Mouse (Mus musculus) forebrain, embryonic 16.5 days (tissue): ENCODE data around the gene Cit. TPM values are rescaled to one million over a fixed set of nuclear protein-coding genes. Genes with fewer than 3 reads are reported as not detected.

ENCODE experiments used
- ATAC-seq: fragments of 200-750 bp; cut with Nextera tagmentation; 2 replicates; pipeline ENCODE4 v1.8.0; 2017; ENCODE audit warnings: mild to moderate bottlenecking, moderate library complexity
- H3K27ac ChIP-seq: fragments of 300-500 bp; sonication (generic); 2 replicates; pipeline ENCODE4 v1.5.1; 2014; ENCODE audit warnings: low read length, control low read depth
- H3K27me3 ChIP-seq: fragments of 300-500 bp; sonication (generic); replicated peaks from 2 replicates; pipeline ENCODE4 v1.6.1; 2014; ENCODE audit warnings: low read length; ENCODE audit not compliant: control insufficient read depth, insufficient read depth
- H3K36me3 ChIP-seq: fragments of 300-500 bp; sonication (generic); 2 replicates; pipeline ENCODE4 v1.6.1; 2014; ENCODE audit not compliant: control insufficient read depth, insufficient read depth
- H3K4me1 ChIP-seq: fragments of 300-500 bp; sonication (generic); replicated peaks from 2 replicates; pipeline ENCODE4 v1.6.1; 2014; ENCODE audit warnings: low read length; ENCODE audit not compliant: control insufficient read depth, insufficient read depth
- H3K4me2 ChIP-seq: fragments of 300-500 bp; sonication (generic); 2 replicates; pipeline ENCODE4 v1.6.1; 2014; ENCODE audit warnings: mild to moderate bottlenecking, low read length, control low read depth
- H3K4me3 ChIP-seq: fragments of 300-500 bp; sonication (generic); replicated peaks from 2 replicates; pipeline ENCODE4 v1.5.1; 2014; ENCODE audit warnings: mild to moderate bottlenecking, low read length, control low read depth
- H3K9ac ChIP-seq: fragments of 300-500 bp; sonication (generic); replicated peaks from 2 replicates; pipeline ENCODE4 v1.6.1; 2014; ENCODE audit warnings: low read depth, low read length, control low read depth
- H3K9me3 ChIP-seq: fragments of 300-500 bp; sonication (generic); 2 replicates; pipeline ENCODE4 v1.6.1; 2016; ENCODE audit warnings: low read length; ENCODE audit not compliant: control insufficient read depth
- WGBS: fragments of 180-500 bp; shearing (Covaris S2); extraction: QIAGEN DNeasy Blood & Tissue Kit; methylation state at CpG from one replicate; pipeline ENCODE4 v1.1.7; 2014; 5-methylcytosine and 5-hydroxymethylcytosine counted together
- polyA plus RNA-seq: library from polyadenylated mRNA; unstranded; fragments of >200 nt; fragmentation: Nextera tagmentation; extraction: Ambion mirVana; gene quantifications from 2 replicates; pipeline ENCODE4 v1.2.1, GENCODE M21; 2015

Cit gene
- polyA plus RNA-seq, 1 experiment from 2014 or later = 21.0 TPM

DNA sequence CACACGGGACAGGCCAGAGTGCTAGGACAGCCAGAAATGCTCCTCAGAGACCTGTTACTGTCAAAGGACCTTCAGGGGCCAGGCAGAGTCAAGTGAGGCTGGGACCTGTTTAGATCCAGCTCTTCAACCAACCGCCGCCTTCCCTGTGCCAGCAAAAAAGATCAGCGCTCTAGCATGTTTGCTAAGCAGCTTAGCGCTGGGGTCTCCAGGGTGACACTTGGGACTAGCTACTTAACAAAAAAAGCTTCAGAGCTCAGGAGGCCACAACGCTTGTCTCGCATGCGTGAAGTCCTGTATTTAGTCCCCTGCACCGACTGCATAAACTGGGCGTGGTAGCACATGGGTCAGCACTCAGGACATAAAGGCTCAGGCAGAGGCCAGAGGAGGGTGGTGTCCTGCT, 16.9 kb downstream of the Cit start:
- no peak overlapping the region for H3K4me2 ChIP-seq
- no peak overlapping the region for H3K4me3 ChIP-seq
- 90% methylated on average over 10 of the region's 10 CpGs for WGBS
- no peak overlapping the region for H3K27ac ChIP-seq
- no peak for ATAC-seq
- no peaks in the 10 kb centered on the region for H3K27me3 ChIP-seq
- no peaks in the 10 kb centered on the region for H3K9me3 ChIP-seq
- H3K9ac ChIP-seq = no peak overlapping the region
- peaks cover 3% of the 10 kb centered on the region; the same call in 1 of the 2 replicates for H3K4me1 ChIP-seq
- no peaks in the 10 kb centered on the region for H3K36me3 ChIP-seq

DNA sequence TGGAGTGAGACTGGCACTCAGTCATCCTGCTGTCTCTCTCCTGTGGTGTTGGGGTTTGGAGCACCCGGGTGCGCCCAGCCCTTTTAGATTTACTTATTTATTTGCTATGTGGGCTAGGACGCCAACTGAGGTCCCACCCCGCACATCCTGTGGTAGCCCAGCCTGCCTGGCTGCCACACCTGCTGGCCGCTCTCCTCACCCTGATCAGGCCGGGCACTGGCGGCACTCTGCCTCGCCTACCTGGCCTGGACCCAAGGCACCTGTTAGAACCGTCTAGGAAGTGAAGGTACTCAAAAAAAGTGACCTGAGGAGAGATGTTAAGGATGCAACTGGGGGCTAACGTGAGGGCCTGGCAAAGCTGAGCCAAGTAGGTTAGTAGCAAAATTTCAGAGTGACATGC, 17.4 kb downstream of the Cit start:
- Histone ChIP-seq H3K4me3 (no peak overlapping the region), H3K27ac (no peak overlapping the region), H3K4me1 (peaks cover 3% of the 10 kb centered on the region; the same call in 1 of the 2 replicates), H3K4me2 (no peak overlapping the region), H3K9ac (no peak overlapping the region), H3K27me3 (no peaks in the 10 kb centered on the region), H3K9me3 (no peaks in the 10 kb centered on the region), H3K36me3 (no peaks in the 10 kb centered on the region)
- WGBS = 91% methylated on average over 10 of the region's 10 CpGs
- no peak for ATAC-seq

DNA sequence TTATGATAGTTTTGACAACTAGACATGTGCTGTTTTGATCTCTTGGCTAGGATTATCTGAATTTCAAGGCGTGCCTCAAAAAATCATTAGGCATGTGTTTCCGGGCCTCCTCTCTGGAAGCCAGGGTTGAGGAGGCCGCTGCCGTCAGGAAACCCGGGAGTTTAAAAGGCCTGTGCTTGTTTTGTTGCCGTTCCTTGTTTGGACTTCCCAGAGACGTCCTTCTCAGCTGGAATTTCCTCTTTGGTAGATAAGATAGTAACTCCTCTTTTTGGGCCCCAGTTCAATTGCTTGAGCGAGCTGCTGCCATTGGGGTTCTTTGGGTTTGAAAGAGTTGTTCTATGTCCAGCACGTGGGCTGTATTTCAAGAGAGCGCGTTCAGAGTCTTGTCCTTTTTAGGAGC, 21.2 kb downstream of the Cit start:
- no peak for ATAC-seq
- Histone ChIP-seq H3K4me1 (peaks cover 4% of the 10 kb centered on the region; the same call in 1 of the 2 replicates), H3K36me3 (no peaks in the 10 kb centered on the region), H3K4me3 (no peak overlapping the region), H3K9me3 (no peaks in the 10 kb centered on the region), H3K4me2 (no peak overlapping the region), H3K27me3 (no peaks in the 10 kb centered on the region), H3K27ac (no peak overlapping the region), H3K9ac (no peak overlapping the region)
- WGBS = 73% methylated on average over 11 of the region's 11 CpGs

DNA sequence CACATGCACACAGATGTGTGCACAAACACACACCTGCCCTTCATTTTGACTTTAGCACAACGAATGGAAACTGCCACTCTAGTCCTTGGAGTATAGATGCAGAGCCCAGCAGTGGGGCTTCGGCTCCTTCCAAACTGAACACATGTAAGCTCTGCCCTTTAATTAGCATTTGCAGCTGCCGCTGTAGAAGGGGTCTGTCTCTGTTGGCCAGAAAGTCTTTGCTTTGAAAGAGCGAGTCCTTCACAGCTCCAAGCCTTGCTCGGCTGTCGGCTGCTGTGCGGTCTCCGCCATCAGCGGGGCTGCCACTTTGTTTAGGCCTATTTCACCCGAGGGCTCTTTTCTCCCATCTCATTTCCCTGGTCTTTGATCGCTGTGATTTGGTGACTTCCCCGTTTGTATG, 23.5 kb downstream of the Cit start:
- no peak for ATAC-seq
- 49% methylated on average over 12 of the region's 12 CpGs for WGBS
- Histone ChIP-seq H3K27me3 (no peaks in the 10 kb centered on the region), H3K36me3 (no peaks in the 10 kb centered on the region), H3K4me3 (no peak overlapping the region), H3K4me2 (no peak overlapping the region), H3K9me3 (no peaks in the 10 kb centered on the region), H3K4me1 (peaks cover 4% of the 10 kb centered on the region; the same call in 1 of the 2 replicates), H3K9ac (no peak overlapping the region), H3K27ac (no peak overlapping the region)

DNA sequence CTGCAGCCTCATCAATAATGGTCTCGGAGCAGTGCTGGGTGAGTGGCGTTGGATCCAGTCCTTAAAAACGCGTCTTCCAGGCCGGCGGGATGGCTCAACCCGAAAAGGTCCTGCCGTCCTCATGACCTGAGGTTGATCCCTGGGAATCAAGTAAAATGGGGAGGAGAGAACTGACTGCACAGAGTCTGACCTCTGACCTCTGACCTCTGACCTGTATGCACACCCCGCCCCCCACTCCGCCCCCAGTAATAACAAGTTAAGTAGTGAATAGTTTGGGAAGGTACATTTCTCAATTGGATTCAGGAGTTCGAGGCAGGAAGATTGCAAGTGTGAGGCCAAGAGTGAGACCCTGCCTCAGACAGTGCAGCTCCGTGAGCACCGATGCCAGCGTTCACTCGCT, 24.1 kb downstream of the Cit start:
- H3K4me1 ChIP-seq = peaks cover 4% of the 10 kb centered on the region; the same call in 1 of the 2 replicates
- no peak overlapping the region for H3K4me2 ChIP-seq
- 90% methylated on average over 15 of the region's 15 CpGs for WGBS
- ATAC-seq = no peak
- H3K27ac ChIP-seq = no peak overlapping the region
- no peaks in the 10 kb centered on the region for H3K27me3 ChIP-seq
- no peaks in the 10 kb centered on the region for H3K9me3 ChIP-seq
- no peak overlapping the region for H3K4me3 ChIP-seq
- no peak overlapping the region for H3K9ac ChIP-seq
- H3K36me3 ChIP-seq = no peaks in the 10 kb centered on the region

DNA sequence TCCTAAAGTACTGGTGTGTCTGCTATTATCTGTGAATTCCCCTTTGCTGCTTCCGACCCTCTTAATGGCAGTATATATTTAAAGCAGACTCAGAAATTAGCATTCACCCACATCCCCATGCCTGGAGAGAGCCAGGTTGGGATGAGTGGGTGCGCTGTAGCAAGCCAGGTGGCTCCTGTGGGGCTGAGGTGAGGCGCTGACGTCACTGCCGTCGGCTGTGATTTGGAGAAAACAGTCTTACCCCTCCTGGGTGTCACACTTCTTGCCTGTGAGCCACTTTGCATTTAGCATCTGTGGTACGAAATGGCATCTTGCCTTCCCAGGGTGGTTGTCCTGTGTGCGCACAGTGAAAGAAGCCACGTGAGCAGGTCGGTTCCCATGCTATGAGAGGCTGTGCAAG, 26.1 kb downstream of the Cit start:
- peaks cover 4% of the 10 kb centered on the region; the same call in 1 of the 2 replicates for H3K4me1 ChIP-seq
- H3K4me3 ChIP-seq = no peak overlapping the region
- H3K9me3 ChIP-seq = no peaks in the 10 kb centered on the region
- no peak overlapping the region for H3K9ac ChIP-seq
- ATAC-seq = no peak
- no peak overlapping the region for H3K4me2 ChIP-seq
- H3K27ac ChIP-seq = no peak overlapping the region
- WGBS = 92% methylated on average over 10 of the region's 10 CpGs
- H3K27me3 ChIP-seq = no peaks in the 10 kb centered on the region
- no peaks in the 10 kb centered on the region for H3K36me3 ChIP-seq

DNA sequence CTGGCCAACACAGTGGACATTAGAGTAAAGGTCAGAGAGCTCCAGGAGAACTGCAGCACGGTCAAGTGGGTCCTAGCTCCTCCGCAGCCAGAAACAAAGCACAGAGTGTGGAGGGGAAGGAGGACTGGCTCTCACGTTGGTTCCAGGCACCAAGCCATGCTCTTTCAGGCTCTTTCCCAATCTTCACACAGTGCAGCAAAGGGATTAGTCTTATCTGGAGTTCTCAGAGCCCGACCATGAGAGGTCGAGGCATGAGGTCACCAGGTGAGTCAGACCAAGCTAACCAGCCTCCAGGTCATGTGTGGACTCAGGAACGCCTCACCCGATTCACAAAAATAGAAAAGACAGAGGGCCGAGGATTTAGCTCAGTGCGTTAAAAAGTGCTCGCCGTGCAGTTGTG, 27.0 kb downstream of the Cit start:
- WGBS = 89% methylated on average over 11 of the region's 11 CpGs
- ATAC-seq = no peak
- no peak overlapping the region for H3K4me2 ChIP-seq
- no peak overlapping the region for H3K9ac ChIP-seq
- no peak overlapping the region for H3K27ac ChIP-seq
- peaks cover 4% of the 10 kb centered on the region; the same call in 1 of the 2 replicates for H3K4me1 ChIP-seq
- H3K27me3 ChIP-seq = no peaks in the 10 kb centered on the region
- no peak overlapping the region for H3K4me3 ChIP-seq
- no peaks in the 10 kb centered on the region for H3K36me3 ChIP-seq
- H3K9me3 ChIP-seq = no peaks in the 10 kb centered on the region

DNA sequence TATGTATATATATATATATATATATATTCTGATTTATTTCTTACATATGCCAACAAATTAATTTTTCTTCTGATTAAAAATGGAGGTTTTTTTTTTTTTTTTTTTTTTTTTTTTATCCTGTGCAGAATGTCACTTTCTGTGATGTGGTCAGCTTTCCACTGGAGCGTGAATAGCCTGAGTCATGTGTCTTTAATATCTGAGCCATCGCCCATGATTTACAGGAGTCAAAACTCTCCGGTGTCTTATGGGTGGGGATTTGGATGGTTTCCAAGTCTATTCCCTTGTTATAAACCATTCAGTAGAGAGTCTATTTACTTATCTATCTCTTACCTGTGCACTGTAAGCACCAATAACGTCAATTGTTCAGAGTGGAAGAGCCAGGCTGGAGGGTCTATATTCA, 27.9 kb downstream of the Cit start:
- Histone ChIP-seq H3K9ac (no peak overlapping the region), H3K4me3 (no peak overlapping the region), H3K4me1 (peaks cover 4% of the 10 kb centered on the region; the same call in 1 of the 2 replicates), H3K4me2 (no peak overlapping the region), H3K9me3 (no peaks in the 10 kb centered on the region), H3K27me3 (no peaks in the 10 kb centered on the region), H3K27ac (no peak overlapping the region), H3K36me3 (no peaks in the 10 kb centered on the region)
- WGBS = 79% methylated on average over 4 of the region's 4 CpGs
- ATAC-seq = no peak

DNA sequence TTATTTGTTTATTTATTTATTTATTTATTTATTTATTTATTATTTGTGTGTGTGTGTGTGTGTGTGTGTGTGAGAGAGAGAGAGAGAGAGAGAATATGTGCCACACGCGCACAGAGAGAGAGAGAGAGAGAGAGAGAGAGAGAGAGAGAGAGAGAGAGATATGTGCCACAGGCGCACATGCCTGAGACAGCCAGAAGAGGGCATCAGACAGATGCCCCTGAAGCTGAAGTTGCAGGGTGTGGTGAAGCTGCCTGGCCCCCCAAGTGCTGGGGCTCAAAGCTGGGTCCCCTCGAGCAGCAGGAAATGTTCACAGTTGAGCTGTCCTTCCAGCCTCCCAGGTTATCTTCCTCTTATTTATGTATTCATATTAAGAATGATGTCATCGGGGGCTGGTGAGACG, 32.3 kb downstream of the Cit start:
- H3K27me3 ChIP-seq = no peaks in the 10 kb centered on the region
- ATAC-seq = no peak
- 92% methylated on average over 6 of the region's 6 CpGs for WGBS

DNA sequence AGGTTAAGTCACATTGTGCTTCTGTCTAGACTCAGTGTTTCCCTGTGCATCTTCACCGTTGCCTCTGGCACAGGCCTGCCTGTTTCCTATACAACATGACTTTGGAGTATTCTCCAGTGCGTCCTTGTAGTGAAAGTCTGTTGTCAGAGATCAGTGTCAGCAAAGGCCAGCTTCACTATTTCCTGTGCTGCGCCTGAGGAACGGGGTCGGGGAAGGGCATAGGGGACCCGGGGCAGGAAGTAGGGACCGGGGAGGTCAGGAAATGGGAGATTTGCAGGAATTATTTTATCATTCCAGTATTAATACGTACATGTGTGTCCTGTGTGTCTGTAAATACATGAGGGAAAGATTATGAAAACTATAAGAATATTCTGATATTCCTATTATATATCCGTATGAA, 37.1 kb downstream of the Cit start:
- Histone ChIP-seq H3K4me1 (no peaks in the 10 kb centered on the region), H3K27ac (no peak overlapping the region), H3K4me3 (no peak overlapping the region), H3K27me3 (no peaks in the 10 kb centered on the region), H3K36me3 (no peaks in the 10 kb centered on the region), H3K9me3 (no peaks in the 10 kb centered on the region), H3K4me2 (no peak overlapping the region), H3K9ac (no peak overlapping the region)
- no peak for ATAC-seq
- 96% methylated on average over 9 of the region's 9 CpGs for WGBS

More for the DNA sequence above, 32.3 kb downstream of the Cit start:
- Histone ChIP-seq H3K4me2 (no peak overlapping the region), H3K4me1 (no peaks in the 10 kb centered on the region), H3K27ac (no peak overlapping the region), H3K36me3 (no peaks in the 10 kb centered on the region), H3K9ac (no peak overlapping the region), H3K4me3 (no peak overlapping the region), H3K9me3 (no peaks in the 10 kb centered on the region)
